Mouse (Mus musculus) midbrain, embryonic 16.5 days (tissue): ENCODE measurements around the gene AI837181. TPM values are rescaled to one million over a fixed set of nuclear protein-coding genes. Genes with fewer than 3 reads are reported as not detected.

Source experiments
- ATAC-seq: fragments of 200-750 bp; cut with Nextera tagmentation; 2 replicates; pipeline ENCODE4 v1.8.0; 2017; ENCODE audit warnings: moderate TSS enrichment
- H3K27ac ChIP-seq: fragments of 300-500 bp; sonication (generic); 2 replicates; pipeline ENCODE4 v1.5.1; 2014; ENCODE audit warnings: mild to moderate bottlenecking, low read length, mixed read lengths
- H3K27me3 ChIP-seq: fragments of 300-500 bp; sonication (generic); 2 replicates; pipeline ENCODE4 v1.6.1; 2014; ENCODE audit warnings: low read depth, low read length, mixed read lengths; ENCODE audit not compliant: control insufficient read depth, insufficient read depth
- H3K36me3 ChIP-seq: fragments of 300-500 bp; sonication (generic); 2 replicates; pipeline ENCODE4 v1.6.1; 2014; ENCODE audit warnings: mild to moderate bottlenecking, low read length, moderate library complexity, mixed read lengths; ENCODE audit not compliant: control insufficient read depth, insufficient read depth
- H3K4me1 ChIP-seq: fragments of 300-500 bp; sonication (generic); 2 replicates; pipeline ENCODE4 v1.6.1; 2014; ENCODE audit warnings: mild to moderate bottlenecking, low read length, mixed read lengths; ENCODE audit not compliant: control insufficient read depth, insufficient read depth
- H3K4me2 ChIP-seq: fragments of 300-500 bp; sonication (generic); 2 replicates; pipeline ENCODE4 v1.6.1; 2014; ENCODE audit warnings: mild to moderate bottlenecking, low read length, mixed read lengths
- H3K4me3 ChIP-seq: fragments of 300-500 bp; sonication (generic); 2 replicates; pipeline ENCODE4 v1.5.1; 2014; ENCODE audit warnings: low read depth, mild to moderate bottlenecking, low read length, moderate library complexity, mixed read lengths
- H3K9ac ChIP-seq: fragments of 300-500 bp; sonication (generic); 2 replicates; pipeline ENCODE4 v1.6.1; 2014; ENCODE audit warnings: low read depth, low read length, mixed read lengths
- H3K9me3 ChIP-seq: fragments of 300-500 bp; sonication (generic); replicated peaks from 2 replicates; pipeline ENCODE4 v1.6.1; 2014; ENCODE audit warnings: mild to moderate bottlenecking, low read length, mixed read lengths; ENCODE audit not compliant: control insufficient read depth, poor library complexity, severe bottlenecking
- WGBS: fragments of 180-500 bp; shearing (Covaris S2); extraction: QIAGEN DNeasy Blood & Tissue Kit; methylation state at CpG from one replicate; pipeline ENCODE4 v1.1.7; 2014; 5-methylcytosine and 5-hydroxymethylcytosine counted together
- polyA plus RNA-seq: library from polyadenylated mRNA; unstranded; fragments of >200 nt; fragmentation: Nextera tagmentation; extraction: Ambion mirVana; gene quantifications from 2 replicates; pipeline ENCODE4 v1.2.1, GENCODE M21; 2015

The AI837181 gene
- polyA plus RNA-seq, 1 experiment from 2014 or later = 67.9 TPM

DNA sequence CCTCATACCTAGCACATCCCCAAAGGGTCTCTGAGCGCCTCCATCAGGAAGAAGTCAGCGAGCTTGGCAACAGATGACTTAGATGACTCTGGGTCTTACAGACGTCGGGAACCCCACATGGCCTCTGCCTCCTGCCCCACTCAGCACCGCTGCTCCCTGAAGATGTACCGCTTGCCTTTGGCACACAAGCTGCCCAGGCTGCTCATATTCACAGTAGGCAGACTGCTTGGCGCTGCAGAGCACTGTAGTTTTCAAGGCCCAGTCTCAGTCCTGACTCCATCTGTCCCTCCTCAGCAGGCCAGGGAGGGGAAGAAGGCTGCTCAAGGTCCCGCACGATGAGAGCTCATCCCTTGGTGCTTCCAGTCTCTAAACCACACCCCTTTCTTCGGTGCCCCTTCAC lies 2.7 kb upstream of the AI837181 start:
- Histone ChIP-seq H3K4me2 (no peak overlapping the region), H3K9ac (no peak overlapping the region), H3K9me3 (no peaks in the 10 kb centered on the region), H3K4me1 (peaks cover 32% of the 10 kb centered on the region), H3K4me3 (no peak overlapping the region), H3K27me3 (no peaks in the 10 kb centered on the region), H3K36me3 (peaks cover 10% of the 10 kb centered on the region; the same call in 1 of the 2 replicates), H3K27ac (no peak overlapping the region)
- WGBS = 86% methylated on average over 10 of the region's 10 CpGs
- ATAC-seq = no peak

DNA sequence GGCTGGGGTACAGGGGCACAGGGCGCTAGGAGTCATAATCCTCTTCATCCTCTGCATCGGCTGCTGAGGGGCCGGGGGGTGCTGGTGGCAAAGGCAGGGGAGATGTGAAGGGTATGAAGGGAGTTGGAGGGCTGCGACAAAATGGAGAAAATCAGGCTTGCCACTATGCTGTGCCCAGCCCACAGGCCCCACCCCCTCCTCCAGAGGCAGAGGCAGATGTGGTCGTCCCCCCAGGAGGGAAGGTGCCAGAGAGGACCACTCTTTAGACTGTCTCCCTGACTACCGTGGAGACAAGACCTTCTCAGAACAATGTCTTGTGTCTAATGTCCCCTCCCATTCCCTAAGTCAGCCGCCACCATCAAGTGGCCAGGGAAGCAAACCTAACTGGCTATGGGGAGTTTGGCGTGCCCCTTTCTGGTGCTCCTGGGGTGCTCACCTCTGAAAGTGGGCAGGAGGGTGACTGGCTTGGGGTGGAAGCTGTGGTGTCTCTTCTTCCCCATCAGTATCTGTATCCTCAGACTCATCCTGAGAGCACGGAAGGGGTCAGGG lies 2.0 kb upstream of the AI837181 start:
- Histone ChIP-seq H3K4me3 (peak overlapping the region; percentile 62; the same call in 1 of the 2 replicates), H3K4me2 (peak overlapping the region; percentile 96), H3K27me3 (no peaks in the 10 kb centered on the region), H3K9ac (peak overlapping the region; percentile 81), H3K9me3 (no peaks in the 10 kb centered on the region), H3K4me1 (peaks cover 32% of the 10 kb centered on the region), H3K36me3 (peaks cover 11% of the 10 kb centered on the region; the same call in 1 of the 2 replicates), H3K27ac (no peak overlapping the region)
- ATAC-seq = no peak
- 72% methylated on average over 9 of the region's 9 CpGs for WGBS

DNA sequence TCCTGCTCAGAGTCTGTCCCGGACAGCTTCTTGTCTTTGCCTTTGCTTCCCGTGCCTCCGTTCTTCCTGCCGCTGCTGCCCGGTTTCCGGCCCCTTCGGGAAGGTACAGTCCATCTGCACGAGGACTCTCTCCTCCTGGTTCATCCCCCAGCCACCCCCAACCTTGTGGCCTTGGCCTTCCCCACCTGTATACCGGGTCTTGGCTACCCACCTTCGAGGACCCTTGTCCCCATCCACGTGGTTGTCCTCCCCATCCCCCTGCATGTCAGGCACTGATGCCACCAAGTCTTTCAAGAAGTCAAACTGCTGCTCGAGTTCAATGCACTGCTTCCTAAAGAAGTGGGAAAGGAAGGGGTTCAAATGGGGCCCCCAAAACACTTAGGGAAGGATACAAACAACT lies 1.4 kb upstream of the AI837181 start:
- H3K27ac ChIP-seq = peak overlapping the region; percentile 87
- H3K27me3 ChIP-seq = no peaks in the 10 kb centered on the region
- no peak for ATAC-seq
- peak overlapping the region; percentile 96 for H3K4me2 ChIP-seq
- 68% methylated on average over 12 of the region's 12 CpGs for WGBS
- H3K9me3 ChIP-seq = no peaks in the 10 kb centered on the region
- H3K4me1 ChIP-seq = peaks cover 32% of the 10 kb centered on the region
- H3K4me3 ChIP-seq = peak overlapping the region; percentile 62
- H3K9ac ChIP-seq = peak overlapping the region; percentile 81
- peaks cover 11% of the 10 kb centered on the region; the same call in 1 of the 2 replicates for H3K36me3 ChIP-seq

GRCm38 (mm10) chr19:5424092-5424781 lies 707 bp upstream of the AI837181 start:
- H3K4me1 ChIP-seq = peaks cover 32% of the 10 kb centered on the region
- peak overlapping the region; percentile 96 for H3K4me2 ChIP-seq
- peak overlapping the region; percentile 87 for H3K27ac ChIP-seq
- peak; percentile 56 for ATAC-seq
- H3K9ac ChIP-seq = peak overlapping the region; percentile 81
- H3K9me3 ChIP-seq = no peaks in the 10 kb centered on the region
- 0% methylated on average over 44 of the region's 48 CpGs for WGBS
- no peaks in the 10 kb centered on the region for H3K27me3 ChIP-seq
- H3K4me3 ChIP-seq = peak overlapping the region; percentile 62
- H3K36me3 ChIP-seq = peaks cover 11% of the 10 kb centered on the region; the same call in 1 of the 2 replicates

GRCm38 (mm10) chr19:5425906-5426565 lies 1.1 kb downstream of the AI837181 start:
- peaks cover 32% of the 10 kb centered on the region for H3K4me1 ChIP-seq
- no peak for ATAC-seq
- peaks cover 9% of the 10 kb centered on the region; the same call in 1 of the 2 replicates for H3K36me3 ChIP-seq
- H3K9me3 ChIP-seq = no peaks in the 10 kb centered on the region
- H3K4me3 ChIP-seq = peak overlapping the region; percentile 62
- no peaks in the 10 kb centered on the region for H3K27me3 ChIP-seq
- H3K4me2 ChIP-seq = peak overlapping the region; percentile 84
- WGBS = 90% methylated on average over 18 of the region's 18 CpGs
- H3K27ac ChIP-seq = peak overlapping the region; percentile 92
- peak overlapping the region; percentile 95 for H3K9ac ChIP-seq

DNA sequence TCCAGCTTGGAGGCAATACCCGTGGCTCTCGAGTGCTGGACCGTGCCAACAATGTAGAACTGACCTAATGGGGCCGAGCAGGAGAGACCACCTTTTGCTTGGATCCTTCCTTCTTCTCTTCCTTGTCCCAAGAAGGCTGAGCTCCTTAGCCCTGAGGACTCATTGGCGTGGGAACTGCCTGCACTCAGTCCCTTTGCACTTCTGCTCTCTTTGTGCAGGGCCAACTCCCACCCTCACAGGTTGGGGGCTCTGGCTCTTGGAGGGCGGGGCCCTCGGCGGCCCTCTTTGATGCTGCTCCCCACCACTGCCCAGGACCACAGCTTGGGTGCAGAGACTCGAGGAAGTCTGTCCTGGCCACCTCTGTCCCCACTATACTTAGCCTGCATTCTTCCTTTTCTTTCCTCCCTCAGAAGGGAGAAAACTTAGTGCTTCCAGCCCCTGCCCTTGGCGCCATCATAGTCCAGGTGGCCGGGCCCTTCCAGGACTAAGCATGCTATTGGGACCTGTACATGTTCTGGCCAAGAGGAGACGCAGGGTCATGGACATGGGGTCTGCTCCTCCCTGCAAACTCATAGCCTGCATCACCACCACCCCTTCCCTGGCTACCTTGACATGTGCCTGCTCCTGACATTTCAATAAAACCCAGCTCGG lies 1.8 kb downstream of the AI837181 start:
- H3K9ac ChIP-seq = peak overlapping the region; percentile 95; the same call in 1 of the 2 replicates
- H3K4me1 ChIP-seq = peaks cover 32% of the 10 kb centered on the region
- 0 out of 2 replicates have a peak overlapping the region, but pooled peaks have one; percentile 10 for H3K27ac ChIP-seq
- ATAC-seq = no peak
- WGBS = 92% methylated on average over 13 of the region's 13 CpGs
- peak overlapping the region; percentile 84; the same call in 1 of the 2 replicates for H3K4me2 ChIP-seq
- no peak overlapping the region for H3K4me3 ChIP-seq
- H3K36me3 ChIP-seq = peaks cover 8% of the 10 kb centered on the region; the same call in 1 of the 2 replicates
- H3K27me3 ChIP-seq = no peaks in the 10 kb centered on the region
- H3K9me3 ChIP-seq = no peaks in the 10 kb centered on the region

GRCm38 (mm10) chr19:5428083-5428482 lies 3.1 kb downstream of the AI837181 start:
- no peaks in the 10 kb centered on the region for H3K9me3 ChIP-seq
- no peak overlapping the region for H3K4me3 ChIP-seq
- H3K4me2 ChIP-seq = no peak overlapping the region
- peaks cover 4% of the 10 kb centered on the region; the same call in 1 of the 2 replicates for H3K36me3 ChIP-seq
- ATAC-seq = no peak
- no peaks in the 10 kb centered on the region for H3K27me3 ChIP-seq
- H3K4me1 ChIP-seq = peaks cover 24% of the 10 kb centered on the region
- no peak overlapping the region for H3K9ac ChIP-seq
- H3K27ac ChIP-seq = no peak overlapping the region
- WGBS = 90% methylated on average over 2 of the region's 2 CpGs

DNA sequence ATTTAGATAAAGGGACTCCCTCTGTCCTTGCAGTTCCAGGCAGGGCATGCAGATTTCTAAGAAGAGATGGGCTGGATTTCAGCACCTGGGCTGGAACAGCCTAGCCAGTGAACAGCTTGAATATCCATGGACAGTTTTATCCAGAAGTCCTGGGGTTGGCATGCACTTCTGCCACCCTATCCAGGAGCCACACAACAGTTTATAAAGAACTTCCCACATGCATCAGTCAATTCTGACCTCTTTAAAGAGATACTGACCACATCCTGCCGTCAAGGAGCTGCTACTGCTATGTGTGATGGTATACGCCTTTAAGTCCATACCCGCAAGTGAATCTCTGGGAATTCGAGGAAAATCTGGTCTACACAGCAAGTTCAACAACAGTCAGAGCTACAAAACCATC lies 4.3 kb downstream of the AI837181 start:
- Histone ChIP-seq H3K27ac (no peak overlapping the region), H3K36me3 (peaks cover 4% of the 10 kb centered on the region; the same call in 1 of the 2 replicates), H3K4me1 (peaks cover 23% of the 10 kb centered on the region), H3K4me3 (no peak overlapping the region), H3K27me3 (no peaks in the 10 kb centered on the region), H3K9ac (no peak overlapping the region), H3K9me3 (no peaks in the 10 kb centered on the region), H3K4me2 (no peak overlapping the region)
- 87% methylated on average over 4 of the region's 4 CpGs for WGBS
- no peak for ATAC-seq
